In the genomic region with DNA sequence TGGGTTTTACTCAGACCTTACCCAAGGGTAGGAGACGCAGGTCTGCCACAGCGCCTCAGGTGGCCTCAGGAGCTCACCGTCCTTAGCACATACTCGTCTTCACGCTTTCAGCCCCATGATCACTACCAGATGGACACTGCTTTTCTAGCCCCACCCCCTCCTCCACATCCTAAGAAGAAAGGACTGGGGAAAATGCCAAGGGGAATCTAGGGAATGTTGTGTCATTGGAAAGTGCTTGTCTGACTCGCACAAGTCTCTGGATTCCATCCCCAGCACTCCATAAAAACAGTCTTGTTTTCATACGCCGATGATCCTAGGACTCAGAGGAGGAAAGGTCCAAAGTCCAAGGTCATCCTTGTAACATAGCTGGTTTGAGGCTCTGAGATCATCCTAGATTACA, we compare ENCODE assay signal across 13 mouse cellular contexts.
DNase-seq lines count a peak whose midpoint lies in the region; ATAC-seq and TF ChIP-seq lines count a peak whose summit lies in the region.
"Had no signal": no experiment of that assay in that cellular context is flagged by ENCODE, and none has a peak within 500 bp of the region (broad histone marks: within the 10 kb centered on the region; RNA-seq: fewer than 3 reads in every experiment).

No protein-coding gene starts in this region.

- no peak overlapping the region for H3K9ac ChIP-seq in hindbrain, postnatal 0 days (replicated peaks; ENCODE audit: low read length)
- H3K9ac ChIP-seq: heart, embryonic 15.5 days; neural tube, embryonic 12.5 days had no signal

- H3K4me3 ChIP-seq in hindbrain, embryonic 10.5 days = no peak overlapping the region
- H3K4me3 ChIP-seq in hindbrain, postnatal 0 days (ENCODE audit: low read length) = no peak overlapping the region
- H3K4me3 ChIP-seq: heart, embryonic 15.5 days; neural tube, embryonic 12.5 days had no signal

- ATAC-seq in hindbrain, postnatal 0 days = no peak

- no peak overlapping the region for H3K4me2 ChIP-seq in hindbrain, postnatal 0 days (ENCODE audit: low read depth, low read length)
- H3K4me2 ChIP-seq: heart, embryonic 15.5 days; neural tube, embryonic 12.5 days had no signal

- WGBS in hindbrain, embryonic 10.5 days = 59% methylated on average over 8 of the region's 8 CpGs
- WGBS in hindbrain, postnatal 0 days = 85% methylated on average over 8 of the region's 8 CpGs

- H3K36me3 ChIP-seq in hindbrain, embryonic 10.5 days = no peaks in the 10 kb centered on the region
- no peaks in the 10 kb centered on the region for H3K36me3 ChIP-seq in hindbrain, postnatal 0 days (ENCODE audit: insufficient read depth, low read length)
- H3K36me3 ChIP-seq: heart, embryonic 15.5 days; neural tube, embryonic 12.5 days had no signal

- 0 out of 2 replicates have a peak overlapping the region, but pooled peaks have one; percentile 12 for H3K27ac ChIP-seq in hindbrain, embryonic 10.5 days
- H3K27ac ChIP-seq in hindbrain, postnatal 0 days = no peak overlapping the region
- H3K27ac ChIP-seq: heart, embryonic 15.5 days; macrophage; neural tube, embryonic 12.5 days had no signal

- peaks cover 8% of the 10 kb centered on the region; the same call in 1 of the 2 replicates for H3K4me1 ChIP-seq in hindbrain, embryonic 10.5 days (replicated peaks)
- H3K4me1 ChIP-seq in hindbrain, postnatal 0 days (ENCODE audit: insufficient read depth, low read length) = no peaks in the 10 kb centered on the region
- H3K4me1 ChIP-seq: heart, embryonic 15.5 days; neural tube, embryonic 12.5 days had no signal

- no peaks in the 10 kb centered on the region for H3K27me3 ChIP-seq in hindbrain, embryonic 10.5 days (ENCODE audit: insufficient read depth, poor library complexity, severe bottlenecking)
- H3K27me3 ChIP-seq in hindbrain, postnatal 0 days (ENCODE audit: insufficient read depth, low read length) = no peaks in the 10 kb centered on the region
- H3K27me3 ChIP-seq: heart, embryonic 15.5 days; neural tube, embryonic 12.5 days had no signal

- TF ChIP-seq CTCF in hindbrain, postnatal 0 days (IDR thresholded peaks at IDR 0.05; ENCODE audit: low read depth) = no peak

- DNase-seq in hindbrain, embryonic 10.5 days (ENCODE audit: low spot score) = peak; percentile 11
- no peak for DNase-seq in hindbrain, postnatal 0 days (ENCODE audit: low spot score)
- DNase-seq in embryo, embryonic 11 days = peak; percentile 60
- DNase-seq in gastrocnemius, postnatal 10 days = peak; percentile 21
- peak; percentile 73 for DNase-seq in lung, postnatal 25 days (ENCODE audit: low spot score)
- no peak for DNase-seq in thymus, postnatal 14 days
- DNase-seq in right cerebral cortex, postnatal 14 days = no peak
- no peak for DNase-seq in spleen, postnatal 4 days (ENCODE audit: low spot score in 2 of 2)
- DNase-seq: adrenal gland, postnatal 25 days; cerebellum, postnatal 14 days had no signal

- H3K9me3 ChIP-seq in hindbrain, embryonic 10.5 days = no peaks in the 10 kb centered on the region
- H3K9me3 ChIP-seq in hindbrain, postnatal 0 days (ENCODE audit: low read length) = no peaks in the 10 kb centered on the region
- H3K9me3 ChIP-seq: heart, embryonic 15.5 days; neural tube, embryonic 12.5 days had no signal

Comparison
In these comparisons a context has a peak if more than half of its experiments do, and no peak if none do; other contexts are left out.
1. DNase-seq: peak in hindbrain, embryonic 10.5 days (single experiment), embryo, embryonic 11 days (single experiment), gastrocnemius, postnatal 10 days (single experiment) and lung, postnatal 25 days (single experiment); none in hindbrain, postnatal 0 days (single experiment), thymus, postnatal 14 days (single experiment), right cerebral cortex, postnatal 14 days (single experiment) and spleen, postnatal 4 days (0 of 2).